Mouse (Mus musculus) liver, embryonic 14.5 days (tissue): ENCODE results near the gene Klhl29.

Source experiments
- CTCF ChIP-seq: IDR thresholded peaks from 2 replicates; pipeline ENCODE4 v1.5.1; 2016; ENCODE audit warnings: antibody characterized with exemption, low read depth, control low read depth
- EP300 ChIP-seq: IDR thresholded peaks from 2 replicates; pipeline ENCODE4 v1.6.1; 2016; ENCODE audit warnings: antibody characterized with exemption, low read depth

GRCm38 (mm10) chr12:5336927-5337712 is 38.4 kb downstream of the Klhl29 start:
- TF ChIP-seq EP300 (no peak), CTCF (no peak)
